Mouse (Mus musculus) heart, adult 2 months (tissue): Measurements from ENCODE around the gene Fam129a.

Source experiments
- CTCF ChIP-seq: fragments of 200-600 bp; IDR thresholded peaks from 2 replicates; pipeline ENCODE4 v1.8.1; 2022; ENCODE audit warnings: antibody characterized with exemption, mild to moderate bottlenecking, moderate library complexity
- POLR2A ChIP-seq: fragments of 200-500 bp; IDR thresholded peaks from 2 replicates; pipeline ENCODE4 v1.6.1; 2011; ENCODE audit warnings: mild to moderate bottlenecking, low read depth, low read length, control low read depth; ENCODE audit not compliant: insufficient read depth

GRCm38 (mm10) chr1:151754028-151754489 lies 183.1 kb downstream of the Fam129a start:
- TF ChIP-seq POLR2A (no peak), CTCF (no peak)
